12 mouse cellular contexts compared by ENCODE assay signal in the genomic region with DNA sequence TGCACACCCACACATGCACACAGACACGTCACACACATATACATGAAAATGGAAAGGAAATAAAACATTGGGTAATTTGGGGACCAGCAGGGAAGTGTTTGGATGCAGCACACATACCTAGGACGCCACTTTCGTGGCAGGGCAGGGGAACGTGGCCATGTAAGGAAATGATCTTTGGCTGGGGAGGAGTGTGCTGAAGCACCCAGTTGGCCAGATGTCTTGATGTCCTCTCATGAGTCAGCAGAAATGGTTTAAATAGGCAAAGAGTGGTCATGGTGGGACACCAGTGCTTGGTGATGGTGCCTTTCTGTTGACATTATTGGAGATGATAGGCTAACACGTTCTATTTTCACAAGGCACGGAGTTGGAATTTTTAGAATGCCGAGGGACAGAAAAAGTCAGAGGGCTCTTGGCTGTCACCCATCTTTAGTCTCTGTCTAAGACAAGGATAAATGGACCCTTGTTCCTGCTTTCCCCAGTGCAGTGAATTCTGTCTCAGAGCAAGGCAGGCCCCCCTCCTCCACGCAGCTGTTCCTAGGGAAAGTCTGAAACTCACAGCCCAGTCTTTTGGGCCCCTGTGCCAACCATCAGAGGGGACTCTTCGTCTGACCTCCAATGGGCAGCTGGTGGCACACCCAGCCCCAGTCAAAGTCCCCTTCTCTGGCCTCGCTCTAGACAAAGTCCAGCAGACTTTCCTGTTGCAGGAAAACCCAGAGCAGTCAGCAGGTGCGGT. TPM values are rescaled to one million over a fixed set of nuclear protein-coding genes. Genes with fewer than 3 reads are reported as not detected.
A peak's percentile ranks its signal among the peaks of the same experiment; 100 is the strongest.
DNase-seq lines count a peak whose midpoint lies in the region; ATAC-seq and TF ChIP-seq lines count a peak whose summit lies in the region.
"Had no signal": no experiment of that assay in that cellular context is flagged by ENCODE, and none has a peak within 500 bp of the region (broad histone marks: within the 10 kb centered on the region; RNA-seq: fewer than 3 reads in every experiment).

No protein-coding gene starts in this region.

- TF ChIP-seq CTCF in embryonic fibroblast, embryonic 13.5 days (IDR thresholded peaks at IDR 0.05; ENCODE audit: borderline replicate concordance, insufficient read depth, low read length), result no peak

- TF ChIP-seq POLR2A in embryonic fibroblast, embryonic 13.5 days (IDR thresholded peaks at IDR 0.05; ENCODE audit: low read depth, low read length), result no peak

- H3K27ac ChIP-seq in embryonic fibroblast, embryonic 13.5 days (ENCODE audit: insufficient read depth, low read length), result peak overlapping the region; percentile 29; the same call in 1 of the 2 replicates

- no peak overlapping the region for H3K4me3 ChIP-seq in embryonic fibroblast, embryonic 13.5 days (ENCODE audit: insufficient read depth, low read length)
- H3K4me3 ChIP-seq: erythroblast, embryonic 14.5 days; heart, embryonic 12.5 days; megakaryocyte, embryonic 14.5 days had no signal

- no peak for ATAC-seq in erythroid progenitor cell, adult 5-6 weeks (replicated peaks; ENCODE audit: low FRiP score, poor library complexity, severe bottlenecking)

- H3K4me1 ChIP-seq in embryonic fibroblast, embryonic 13.5 days (ENCODE audit: control insufficient read depth, insufficient read depth, low read length), result 0 out of 2 replicates have a peak, but pooled peaks cover 4% of the 10 kb centered on the region
- H3K4me1 ChIP-seq: megakaryocyte, embryonic 14.5 days had no signal

- peak; percentile 44 for DNase-seq in layer of hippocampus, adult 9-11 months
- DNase-seq in layer of hippocampus, adult 9-10 months (ENCODE audit: low spot score), result no peak
- DNase-seq in Muller cell, postnatal 12 days (ENCODE audit: inconsistent ontology term), result peak; percentile 95
- DNase-seq in kidney, postnatal 14 days, result peak; percentile 54
- no peak for DNase-seq in retina, embryonic 14.5 days (ENCODE audit: low spot score)
- DNase-seq: cerebellum, postnatal 36 days; lung, adult 2 months had no signal

RNA-seq across cellular contexts. Expression of a gene that starts 56.1 kb away (rescaled TPM):
- polyA plus RNA-seq in embryonic fibroblast, embryonic 13.5 days (2011; ENCODE audit: insufficient read length, low read depth, missing spikeins), result 48.3 and 51.8 TPM in 2 replicates
- 50.5 and 56.6 TPM in 2 replicates for total RNA-seq in erythroid progenitor cell, adult 5-6 weeks (2015; ENCODE audit: low replicate concordance)
- 81.6 and 90.9 TPM in 2 replicates for total RNA-seq in erythroid progenitor cell, adult 5-6 weeks (2017; ENCODE audit: low replicate concordance)

Comparison
In these comparisons a context has a peak if more than half of its experiments do, and no peak if none do; other contexts are left out.
1. DNase-seq: peak in layer of hippocampus, adult 9-11 months (single experiment), Muller cell, postnatal 12 days (single experiment) and kidney, postnatal 14 days (single experiment); none in layer of hippocampus, adult 9-10 months (single experiment) and retina, embryonic 14.5 days (single experiment).